Mouse (Mus musculus): Measurements from ENCODE around the gene Vmn2r114.
"Not testable (repeated sequence)": the region's sequence is repeated elsewhere in the genome, so short reads cannot be mapped to it uniquely, and the experiment has no call there.

Vmn2r114 gene

DNA sequence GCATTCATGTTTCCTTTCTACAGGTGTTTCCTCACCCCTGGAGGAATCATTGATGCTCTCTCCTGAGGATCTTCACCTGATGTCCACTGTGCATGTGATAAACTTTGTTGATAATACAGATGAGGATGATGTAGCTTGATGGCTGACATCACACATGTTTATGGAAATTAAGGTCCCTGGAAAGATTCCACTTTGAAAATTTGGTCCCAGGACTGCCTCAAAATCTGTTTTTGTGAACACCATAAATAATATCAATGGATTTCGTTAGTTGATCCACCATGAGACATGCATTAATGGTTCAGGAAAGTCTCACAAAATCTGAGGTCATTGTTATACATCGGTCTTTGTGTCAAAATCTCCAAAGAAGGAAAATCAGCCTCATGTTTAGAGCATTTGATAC lies at the start of gene Vmn2r114:
Vmn2r114 (minus strand) TSS at position 101 of the 400 bp plus-strand sequence.
- not testable (repeated sequence) for DNase-seq (ENCODE audit: low spot score in 2 of 2)

GRCm38 (mm10) chr17:23351644-23352043 lies 39.3 kb upstream of the Vmn2r114 start:
- DNase-seq (ENCODE audit: low spot score in 2 of 2): no peak

- DNase-seq (ENCODE audit: low spot score in 2 of 2): not testable (repeated sequence)
Measured at GRCm38 (mm10) chr17:23343441-23343840, 31.1 kb upstream of the Vmn2r114 start, which contains the start of gene Vmn2r115. Gene Vmn2r115 (plus strand): TSS chr17:23343741.

GRCm38 (mm10) chr17:23330657-23331056 lies 18.3 kb upstream of the Vmn2r114 start:
- DNase-seq (ENCODE audit: low spot score in 2 of 2): no peak

All from natural killer cell, adult 2 months (primary cell).